Mouse (Mus musculus) forebrain, postnatal 0 days (tissue): ENCODE measurements at regions not wholly inside any gene's neighbourhood (a gene's known extent, or its start where the extent isn't known, plus 50 kb on each side); places are given as distances from the start of the nearest gene placed in this dataset.

Experiments
- ATAC-seq: fragments of 200-750 bp; cut with Nextera tagmentation; 2 replicates; pipeline ENCODE4 v1.8.0; 2017; ENCODE audit warnings: mild to moderate bottlenecking, moderate library complexity
- DNase-seq: peaks from one replicate; pipeline ENCODE4 v3.0.0-alpha.2; 2015
- H3K27ac ChIP-seq: fragments of 300-500 bp; sonication (generic); 2 replicates; pipeline ENCODE4 v1.5.1; 2014; ENCODE audit warnings: low read depth, mild to moderate bottlenecking, antibody characterized with exemption, low read length, moderate library complexity, mixed read lengths
- H3K27me3 ChIP-seq: fragments of 300-500 bp; sonication (generic); 2 replicates; pipeline ENCODE4 v1.6.1; 2014; ENCODE audit warnings: mild to moderate bottlenecking, low read length, mixed read lengths; ENCODE audit not compliant: insufficient read depth
- H3K36me3 ChIP-seq: fragments of 300-500 bp; sonication (generic); 2 replicates; pipeline ENCODE4 v1.6.1; 2014; ENCODE audit warnings: mild to moderate bottlenecking, moderate library complexity; ENCODE audit not compliant: insufficient read depth
- H3K4me1 ChIP-seq: fragments of 300-500 bp; sonication (generic); 2 replicates; pipeline ENCODE4 v1.6.1; 2014; ENCODE audit warnings: antibody characterized with exemption; ENCODE audit not compliant: insufficient read depth
- H3K4me2 ChIP-seq: fragments of 300-500 bp; sonication (generic); 2 replicates; pipeline ENCODE4 v1.6.1; 2014; ENCODE audit warnings: low read depth, mild to moderate bottlenecking, moderate library complexity
- H3K4me3 ChIP-seq: fragments of 300-500 bp; sonication (generic); 2 replicates; pipeline ENCODE4 v1.5.1; 2014; ENCODE audit warnings: low read depth, low read length, mixed read lengths
- H3K9ac ChIP-seq: fragments of 300-500 bp; sonication (generic); 2 replicates; pipeline ENCODE4 v1.6.1; 2014; ENCODE audit warnings: mild to moderate bottlenecking
- H3K9me3 ChIP-seq: fragments of 300-500 bp; sonication (generic); 2 replicates; pipeline ENCODE4 v1.6.1; 2016; ENCODE audit warnings: low read length
- CTCF ChIP-seq: sonication (generic); IDR thresholded peaks from 2 replicates; pipeline ENCODE4 v1.5.1; 2016; ENCODE audit warnings: antibody characterized with exemption, control low read depth, low read depth
- whole genome bisulfite sequencing: fragments of 180-500 bp; shearing (Covaris S2); extraction: QIAGEN DNeasy Blood & Tissue Kit; methylation state at CpG from one replicate; pipeline ENCODE4 v1.1.7; 2014; 5-methylcytosine and 5-hydroxymethylcytosine counted together

GRCm38 (mm10) chr10:37313461-37313860, 174.7 kb upstream of the Marcks start:
- no peaks in the 10 kb centered on the region for H3K36me3 ChIP-seq
- H3K4me3 ChIP-seq: no peak overlapping the region
- no peak for TF ChIP-seq CTCF
- ATAC-seq (no peak), DNase-seq (no peak)
- H3K9me3 ChIP-seq: no peaks in the 10 kb centered on the region
- no peaks in the 10 kb centered on the region for H3K4me1 ChIP-seq
- no peaks in the 10 kb centered on the region for H3K27me3 ChIP-seq
- H3K9ac ChIP-seq: no peak overlapping the region
- H3K27ac ChIP-seq: no peak overlapping the region
- no peak overlapping the region for H3K4me2 ChIP-seq

GRCm38 (mm10) chr10:37310266-37310945, 171.7 kb upstream of the Marcks start:
- 91% methylated on average over 2 of the region's 2 CpGs for WGBS
- H3K36me3 ChIP-seq: no peaks in the 10 kb centered on the region

GRCm38 (mm10) chr10:37304656-37305055, 165.9 kb upstream of the Marcks start:
- Histone ChIP-seq H3K36me3 (no peaks in the 10 kb centered on the region), H3K9ac (no peak overlapping the region), H3K4me2 (no peak overlapping the region), H3K9me3 (no peaks in the 10 kb centered on the region), H3K4me3 (no peak overlapping the region), H3K4me1 (0 out of 2 replicates have a peak, but pooled peaks cover 3% of the 10 kb centered on the region), H3K27ac (no peak overlapping the region), H3K27me3 (no peaks in the 10 kb centered on the region)
- no peak for TF ChIP-seq CTCF
- ATAC-seq (no peak), DNase-seq (no peak)
- 42% methylated on average over 2 of the region's 2 CpGs for WGBS

More at GRCm38 (mm10) chr10:37310266-37310945, 171.7 kb upstream of the Marcks start:
- H3K4me1 ChIP-seq: no peaks in the 10 kb centered on the region
- no peak overlapping the region for H3K9ac ChIP-seq
- ATAC-seq (no peak), DNase-seq (no peak)
- H3K27ac ChIP-seq: no peak overlapping the region
- TF ChIP-seq CTCF: no peak
- no peaks in the 10 kb centered on the region for H3K27me3 ChIP-seq
- no peak overlapping the region for H3K4me3 ChIP-seq
- no peaks in the 10 kb centered on the region for H3K9me3 ChIP-seq
- H3K4me2 ChIP-seq: no peak overlapping the region

GRCm38 (mm10) chr10:37300181-37300889, 161.6 kb upstream of the Marcks start:
- DNase-seq: peak; percentile 52
- ATAC-seq: peak; percentile 60
- H3K4me2 ChIP-seq: no peak overlapping the region
- TF ChIP-seq CTCF: no peak
- no peaks in the 10 kb centered on the region for H3K9me3 ChIP-seq
- WGBS: 61% methylated on average over 5 of the region's 5 CpGs
- 0 out of 2 replicates have a peak, but pooled peaks cover 3% of the 10 kb centered on the region for H3K4me1 ChIP-seq
- H3K27ac ChIP-seq: no peak overlapping the region
- no peaks in the 10 kb centered on the region for H3K36me3 ChIP-seq
- no peak overlapping the region for H3K4me3 ChIP-seq
- H3K27me3 ChIP-seq: no peaks in the 10 kb centered on the region
- H3K9ac ChIP-seq: no peak overlapping the region

GRCm38 (mm10) chr10:37298689-37299421, 160.1 kb upstream of the Marcks start:
- no peak overlapping the region for H3K4me2 ChIP-seq
- ATAC-seq: peak; percentile 87
- no peak overlapping the region for H3K4me3 ChIP-seq
- 0 out of 2 replicates have a peak, but pooled peaks cover 3% of the 10 kb centered on the region for H3K4me1 ChIP-seq
- no peaks in the 10 kb centered on the region for H3K27me3 ChIP-seq
- 62% methylated on average over 4 of the region's 4 CpGs for WGBS
- H3K9me3 ChIP-seq: no peaks in the 10 kb centered on the region
- no peak overlapping the region for H3K9ac ChIP-seq
- TF ChIP-seq CTCF: no peak
- peak; percentile 72 for DNase-seq
- no peak overlapping the region for H3K27ac ChIP-seq
- no peaks in the 10 kb centered on the region for H3K36me3 ChIP-seq

- no peak overlapping the region for H3K4me2 ChIP-seq
- no peak for ATAC-seq
- no peak for DNase-seq
- no peaks in the 10 kb centered on the region for H3K27me3 ChIP-seq
- no peak for TF ChIP-seq CTCF
- H3K4me1 ChIP-seq: no peaks in the 10 kb centered on the region
- no peaks in the 10 kb centered on the region for H3K36me3 ChIP-seq
- H3K27ac ChIP-seq: no peak overlapping the region
- H3K9me3 ChIP-seq: no peaks in the 10 kb centered on the region
- H3K9ac ChIP-seq: no peak overlapping the region
- no peak overlapping the region for H3K4me3 ChIP-seq
Observed at GRCm38 (mm10) chr10:37294231-37294630, 155.5 kb upstream of the Marcks start.

GRCm38 (mm10) chr10:37293292-37293691, 154.6 kb upstream of the Marcks start:
- Histone ChIP-seq H3K27ac (no peak overlapping the region), H3K4me2 (no peak overlapping the region), H3K27me3 (no peaks in the 10 kb centered on the region), H3K9me3 (no peaks in the 10 kb centered on the region), H3K9ac (no peak overlapping the region), H3K36me3 (no peaks in the 10 kb centered on the region), H3K4me1 (no peaks in the 10 kb centered on the region), H3K4me3 (no peak overlapping the region)
- DNase-seq: no peak
- WGBS: 74% methylated on average over 1 of the region's 1 CpGs
- no peak for ATAC-seq
- TF ChIP-seq CTCF: no peak
